Mouse (Mus musculus) olfactory bulb, adult 2 months (tissue): ENCODE data around the gene Ptbp3.

ENCODE experiments used
- CTCF ChIP-seq: fragments of 200-500 bp; IDR thresholded peaks from 2 replicates; pipeline ENCODE4 v1.5.1; 2012; ENCODE audit warnings: low read depth, mild to moderate bottlenecking, low read length, moderate library complexity; ENCODE audit not compliant: insufficient read depth
- POLR2A ChIP-seq: fragments of 200-500 bp; IDR thresholded peaks from 2 replicates; pipeline ENCODE4 v1.6.1; 2012; ENCODE audit warnings: mild to moderate bottlenecking, low read depth, low read length, moderate library complexity; ENCODE audit not compliant: insufficient read depth

GRCm38 (mm10) chr4:59551901-59552300 lies 2.7 kb upstream of the Ptbp3 start:
- no peak for TF ChIP-seq CTCF
- TF ChIP-seq POLR2A = no peak
